Mouse (Mus musculus) hindbrain, embryonic 13.5 days (tissue): ENCODE data around the gene Rab8b. TPM values are rescaled to one million over a fixed set of nuclear protein-coding genes. Genes with fewer than 3 reads are reported as not detected.
A peak's percentile ranks its signal among the peaks of the same experiment; 100 is the strongest.

Source experiments
- ATAC-seq: fragments of 200-750 bp; cut with Nextera tagmentation; 2 replicates; pipeline ENCODE4 v1.8.0; 2017; ENCODE audit warnings: moderate TSS enrichment; ENCODE audit not compliant: low FRiP score
- H3K27ac ChIP-seq: fragments of 300-500 bp; sonication (generic); 2 replicates; pipeline ENCODE4 v1.5.1; 2015; ENCODE audit warnings: inconsistent platforms, mild to moderate bottlenecking, moderate library complexity
- H3K27me3 ChIP-seq: fragments of 300-500 bp; sonication (generic); 2 replicates; pipeline ENCODE4 v1.6.1; 2015; ENCODE audit warnings: mild to moderate bottlenecking, inconsistent platforms
- H3K36me3 ChIP-seq: fragments of 300-500 bp; sonication (generic); 2 replicates; pipeline ENCODE4 v1.6.1; 2015; ENCODE audit warnings: mild to moderate bottlenecking, inconsistent platforms
- H3K4me1 ChIP-seq: fragments of 300-500 bp; sonication (generic); replicated peaks from 2 replicates; pipeline ENCODE4 v1.6.1; 2015; ENCODE audit warnings: inconsistent platforms
- H3K4me2 ChIP-seq: fragments of 300-500 bp; sonication (generic); 2 replicates; pipeline ENCODE4 v1.6.1; 2015; ENCODE audit warnings: inconsistent platforms, mild to moderate bottlenecking, moderate library complexity
- H3K4me3 ChIP-seq: fragments of 300-500 bp; sonication (generic); 2 replicates; pipeline ENCODE4 v1.5.1; 2015; ENCODE audit warnings: mild to moderate bottlenecking, inconsistent platforms
- H3K9ac ChIP-seq: fragments of 300-500 bp; sonication (generic); 2 replicates; pipeline ENCODE4 v1.6.1; 2015; ENCODE audit warnings: mild to moderate bottlenecking, inconsistent platforms
- H3K9me3 ChIP-seq: fragments of 300-500 bp; sonication (generic); 2 replicates; pipeline ENCODE4 v1.6.1; 2016; ENCODE audit warnings: inconsistent platforms
- WGBS: fragments of 180-500 bp; shearing (Covaris S2); methylation state at CpG from one replicate; pipeline ENCODE4 v1.1.7; 2015; 5-methylcytosine and 5-hydroxymethylcytosine counted together
- polyA plus RNA-seq: library from polyadenylated mRNA; unstranded; fragments of >200 nt; fragmentation: Nextera tagmentation; extraction: Ambion mirVana; gene quantifications from 2 replicates; pipeline ENCODE4 v1.2.1, GENCODE M21; 2015

Rab8b gene
- polyA plus RNA-seq, result 37.6 and 38.4 TPM in 2 replicates

GRCm38 (mm10) chr9:66919382-66919971, at the start of gene Rab8b:
Gene Rab8b, minus strand, starts transcription at chr9:66919687.
- peak within 1 kb of the TSS; percentile 94 for H3K27ac ChIP-seq
- peak within 1 kb of the TSS; percentile 74 for H3K4me2 ChIP-seq
- no peaks in the 10 kb centered on the region for H3K36me3 ChIP-seq
- WGBS, result 1% methylated on average over 49 of the region's 49 CpGs
- H3K4me1 ChIP-seq, result peaks cover 34% of the 10 kb centered on the region
- ATAC-seq, result peak; percentile 99
- no peaks in the 10 kb centered on the region for H3K9me3 ChIP-seq
- H3K4me3 ChIP-seq, result peak within 1 kb of the TSS; percentile 87
- H3K9ac ChIP-seq, result peak within 1 kb of the TSS; percentile 91
- no peaks in the 10 kb centered on the region for H3K27me3 ChIP-seq

GRCm38 (mm10) chr9:66967492-66967891, 48.0 kb upstream of the Rab8b start:
- Histone ChIP-seq H3K4me2 (no peak overlapping the region), H3K9ac (no peak overlapping the region), H3K27ac (no peak overlapping the region), H3K27me3 (no peaks in the 10 kb centered on the region), H3K4me3 (no peak overlapping the region), H3K36me3 (peaks cover 39% of the 10 kb centered on the region), H3K9me3 (no peaks in the 10 kb centered on the region), H3K4me1 (no peaks in the 10 kb centered on the region)
- WGBS, result 88% methylated on average over 8 of the region's 8 CpGs
- ATAC-seq, result no peak

- no peaks in the 10 kb centered on the region for H3K27me3 ChIP-seq
- peaks cover 14% of the 10 kb centered on the region; the same call in 1 of the 2 replicates for H3K36me3 ChIP-seq
- no peak overlapping the region for H3K4me3 ChIP-seq
- no peak overlapping the region for H3K4me2 ChIP-seq
- no peak for ATAC-seq
- H3K9ac ChIP-seq, result no peak overlapping the region
- 79% methylated on average over 3 of the region's 3 CpGs for WGBS
- no peaks in the 10 kb centered on the region for H3K9me3 ChIP-seq
- H3K27ac ChIP-seq, result no peak overlapping the region
- H3K4me1 ChIP-seq, result no peaks in the 10 kb centered on the region
These were observed 42.0 kb upstream of the Rab8b start for GRCm38 (mm10) chr9:66961478-66961877.

GRCm38 (mm10) chr9:66957451-66957850, 38.0 kb upstream of the Rab8b start:
- Histone ChIP-seq H3K36me3 (peaks cover 13% of the 10 kb centered on the region), H3K9ac (no peak overlapping the region), H3K4me3 (no peak overlapping the region), H3K27me3 (no peaks in the 10 kb centered on the region), H3K9me3 (no peaks in the 10 kb centered on the region), H3K4me1 (no peaks in the 10 kb centered on the region), H3K4me2 (no peak overlapping the region), H3K27ac (no peak overlapping the region)
- ATAC-seq, result no peak
- 89% methylated on average over 3 of the region's 3 CpGs for WGBS

- no peak overlapping the region for H3K4me2 ChIP-seq
- H3K36me3 ChIP-seq, result peaks cover 17% of the 10 kb centered on the region
- no peak for ATAC-seq
- no peaks in the 10 kb centered on the region for H3K4me1 ChIP-seq
- no peaks in the 10 kb centered on the region for H3K27me3 ChIP-seq
- H3K9ac ChIP-seq, result no peak overlapping the region
- 90% methylated on average over 2 of the region's 2 CpGs for WGBS
- no peak overlapping the region for H3K4me3 ChIP-seq
- no peaks in the 10 kb centered on the region for H3K9me3 ChIP-seq
- no peak overlapping the region for H3K27ac ChIP-seq
These were observed 33.4 kb upstream of the Rab8b start for GRCm38 (mm10) chr9:66952886-66953285.

- Histone ChIP-seq H3K36me3 (peaks cover 17% of the 10 kb centered on the region), H3K9me3 (no peaks in the 10 kb centered on the region), H3K4me3 (no peak overlapping the region), H3K4me2 (no peak overlapping the region), H3K27ac (no peak overlapping the region), H3K9ac (no peak overlapping the region), H3K27me3 (no peaks in the 10 kb centered on the region), H3K4me1 (no peaks in the 10 kb centered on the region)
- WGBS, result 86% methylated on average over 8 of the region's 8 CpGs
- no peak for ATAC-seq
These were observed 32.8 kb upstream of the Rab8b start for GRCm38 (mm10) chr9:66952321-66952720.

- 96% methylated on average over 2 of the region's 2 CpGs for WGBS
- Histone ChIP-seq H3K36me3 (peaks cover 4% of the 10 kb centered on the region), H3K27me3 (no peaks in the 10 kb centered on the region), H3K4me1 (peaks cover 10% of the 10 kb centered on the region), H3K9me3 (no peaks in the 10 kb centered on the region), H3K4me2 (no peak overlapping the region), H3K27ac (no peak overlapping the region), H3K4me3 (no peak overlapping the region), H3K9ac (no peak overlapping the region)
- no peak for ATAC-seq
These were observed 29.0 kb upstream of the Rab8b start for GRCm38 (mm10) chr9:66948536-66948935.

- no peaks in the 10 kb centered on the region for H3K27me3 ChIP-seq
- H3K4me1 ChIP-seq, result peaks cover 10% of the 10 kb centered on the region
- H3K9me3 ChIP-seq, result no peaks in the 10 kb centered on the region
- peak within 1 kb of the TSS; percentile 94 for H3K4me3 ChIP-seq
- peak within 1 kb of the TSS; percentile 92 for H3K9ac ChIP-seq
- H3K4me2 ChIP-seq, result peak within 1 kb of the TSS; percentile 91
- under 1% methylated on average over 77 of the region's 77 CpGs for WGBS
- peak; percentile 99 for ATAC-seq
- peaks cover 4% of the 10 kb centered on the region for H3K36me3 ChIP-seq
- peak within 1 kb of the TSS; percentile 92 for H3K27ac ChIP-seq
These were observed 26.5 kb upstream of the Rab8b start, which contains the start of gene Rps27l for GRCm38 (mm10) chr9:66945647-66946641. Gene Rps27l, plus strand, starts transcription at chr9:66946086.

GRCm38 (mm10) chr9:66945161-66945560, 25.7 kb upstream of the Rab8b start:
- peak overlapping the region; percentile 92 for H3K27ac ChIP-seq
- H3K9ac ChIP-seq, result peak overlapping the region; percentile 92
- 23% methylated on average over 4 of the region's 4 CpGs for WGBS
- no peaks in the 10 kb centered on the region for H3K9me3 ChIP-seq
- H3K27me3 ChIP-seq, result no peaks in the 10 kb centered on the region
- no peak for ATAC-seq
- peaks cover 4% of the 10 kb centered on the region for H3K36me3 ChIP-seq
- H3K4me1 ChIP-seq, result peaks cover 10% of the 10 kb centered on the region
- H3K4me2 ChIP-seq, result peak overlapping the region; percentile 91
- H3K4me3 ChIP-seq, result peak overlapping the region; percentile 94

- Histone ChIP-seq H3K9me3 (no peaks in the 10 kb centered on the region), H3K4me1 (peaks cover 17% of the 10 kb centered on the region), H3K4me2 (no peak overlapping the region), H3K4me3 (no peak overlapping the region), H3K36me3 (no peaks in the 10 kb centered on the region), H3K27ac (no peak overlapping the region), H3K9ac (no peak overlapping the region), H3K27me3 (no peaks in the 10 kb centered on the region; the same call in 1 of the 2 replicates)
- 4% methylated on average over 4 of the region's 4 CpGs for WGBS
- no peak for ATAC-seq
These were observed 19.3 kb upstream of the Rab8b start for GRCm38 (mm10) chr9:66938836-66939235.

- WGBS, result 67% methylated on average over 8 of the region's 8 CpGs
- Histone ChIP-seq H3K36me3 (no peaks in the 10 kb centered on the region), H3K4me3 (no peak overlapping the region), H3K27ac (no peak overlapping the region), H3K9me3 (no peaks in the 10 kb centered on the region), H3K4me2 (no peak overlapping the region), H3K9ac (no peak overlapping the region), H3K27me3 (no peaks in the 10 kb centered on the region; the same call in 1 of the 2 replicates), H3K4me1 (peaks cover 28% of the 10 kb centered on the region)
- ATAC-seq, result no peak
These were observed 18.0 kb upstream of the Rab8b start for GRCm38 (mm10) chr9:66937507-66937906.
